Mouse (Mus musculus) layer of hippocampus, adult 9-11 months (tissue): Measurements from ENCODE around the gene Smg6.
A peak's percentile ranks its signal among the peaks of the same experiment; 100 is the strongest.

ENCODE experiments used
- DNase-seq: peaks from one replicate; pipeline ENCODE4 v3.0.0; 2022

The Smg6 gene

DNA sequence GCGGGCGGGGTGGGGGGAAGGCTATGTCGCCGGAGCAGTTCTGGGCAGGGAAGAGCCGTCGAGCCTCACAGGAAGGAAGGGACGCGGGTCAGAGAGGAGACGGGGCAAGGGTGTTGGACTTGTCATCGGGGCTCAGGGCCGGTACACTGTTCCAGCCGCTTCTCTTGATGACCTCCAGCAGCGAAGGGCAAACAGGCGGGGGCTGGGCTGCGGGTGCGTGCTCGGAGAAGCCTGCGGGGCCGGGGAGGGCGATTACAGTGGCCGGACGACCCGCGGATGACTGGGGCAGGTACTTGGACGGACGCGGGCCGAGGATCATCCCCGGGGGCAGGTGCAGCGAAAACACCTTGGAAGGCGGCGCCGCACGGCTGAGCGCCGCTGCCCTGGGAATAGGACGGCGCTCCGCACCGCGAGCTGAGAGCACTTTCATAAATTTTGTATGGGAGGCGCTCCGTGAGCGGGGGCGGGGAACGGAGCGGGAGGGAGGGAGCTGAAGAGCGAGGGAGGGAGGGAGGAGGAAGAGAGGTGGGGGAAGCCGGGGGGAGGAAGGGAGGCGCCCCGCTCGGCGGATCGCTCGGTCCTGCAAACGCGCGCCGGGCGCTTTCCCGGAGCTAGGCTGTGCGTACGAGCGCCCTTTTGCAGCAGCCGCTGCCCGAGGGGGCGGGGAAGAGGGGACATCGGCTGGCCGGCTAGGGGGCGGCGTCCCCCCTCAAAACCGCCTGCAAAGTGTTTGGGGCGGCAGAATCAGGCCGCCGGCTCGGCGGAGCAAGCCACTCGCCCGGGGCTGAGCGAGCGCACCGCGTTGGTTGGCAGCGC lies 267.8 kb downstream of the Smg6 start, which contains the start of gene Rtn4rl1:
Gene Rtn4rl1, plus strand, starts transcription at position 528 of the 816 bp plus-strand sequence.
- DNase-seq, result peak; percentile 78

DNA sequence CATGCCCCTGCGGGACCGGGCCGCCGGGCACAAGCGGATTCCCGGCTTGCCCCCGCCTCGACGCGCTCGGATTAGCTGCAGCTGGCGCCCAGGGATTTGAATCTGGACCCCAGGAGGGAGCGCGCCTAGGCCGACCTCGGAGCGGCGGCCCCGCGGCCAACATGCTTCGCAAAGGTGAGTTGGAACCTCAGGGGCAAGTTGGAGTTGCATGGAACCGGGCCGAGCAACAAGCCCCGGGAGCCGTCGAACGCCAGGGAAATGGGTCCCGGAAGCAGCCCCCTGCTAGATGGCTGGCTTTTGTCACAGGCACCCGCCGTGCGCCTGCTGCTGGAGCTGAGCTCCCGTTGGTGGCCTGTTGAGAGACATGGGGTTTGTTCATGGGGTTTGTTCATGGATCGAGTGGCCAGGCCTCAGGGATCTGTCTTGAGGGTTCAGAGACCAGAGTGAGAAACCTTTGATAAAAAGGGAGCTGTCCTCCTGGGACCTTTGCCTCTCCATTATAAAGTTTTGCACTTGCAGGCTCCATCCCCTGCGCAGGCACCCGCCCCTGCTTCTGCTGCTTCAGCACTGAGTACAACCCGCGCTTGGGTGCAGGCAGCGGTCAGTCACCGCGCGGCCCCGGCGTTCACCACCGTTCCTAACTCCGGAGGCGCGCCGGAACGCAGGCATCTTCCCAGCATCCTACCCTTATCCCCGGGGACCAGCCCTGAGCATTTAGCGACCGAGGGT lies 268.7 kb downstream of the Smg6 start:
- DNase-seq, result no peak

DNA sequence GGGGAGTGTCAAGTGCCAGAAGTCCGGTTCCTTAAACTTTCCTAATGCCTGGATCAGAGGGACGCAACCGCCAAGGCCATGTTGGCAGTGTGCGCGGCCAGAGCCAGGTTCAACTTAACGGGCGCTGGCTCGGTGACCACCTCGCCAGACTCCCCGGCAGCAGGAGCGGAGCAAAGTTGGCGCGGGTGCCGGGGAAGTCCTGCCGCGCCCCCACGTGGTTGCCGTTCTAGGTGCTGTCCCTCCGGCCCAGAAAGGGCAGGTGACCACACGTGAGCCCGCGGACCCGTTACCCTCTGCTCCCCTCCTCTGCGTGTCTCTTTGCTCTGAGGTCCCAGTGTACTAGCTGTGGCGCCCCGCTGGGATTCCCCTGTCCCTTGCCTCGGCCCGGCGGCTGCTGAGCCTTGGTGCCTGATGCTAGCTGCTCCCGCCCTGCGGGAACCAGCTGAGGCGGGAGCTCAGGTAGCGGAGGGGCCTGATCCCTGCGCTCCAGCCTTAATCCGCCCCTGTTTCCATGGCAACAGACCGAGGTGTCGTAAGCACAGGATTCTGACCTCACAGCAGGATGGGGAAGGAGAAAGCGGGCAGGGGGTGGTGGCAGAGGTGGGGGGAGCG lies 269.3 kb downstream of the Smg6 start:
- peak; percentile 69 for DNase-seq

DNA sequence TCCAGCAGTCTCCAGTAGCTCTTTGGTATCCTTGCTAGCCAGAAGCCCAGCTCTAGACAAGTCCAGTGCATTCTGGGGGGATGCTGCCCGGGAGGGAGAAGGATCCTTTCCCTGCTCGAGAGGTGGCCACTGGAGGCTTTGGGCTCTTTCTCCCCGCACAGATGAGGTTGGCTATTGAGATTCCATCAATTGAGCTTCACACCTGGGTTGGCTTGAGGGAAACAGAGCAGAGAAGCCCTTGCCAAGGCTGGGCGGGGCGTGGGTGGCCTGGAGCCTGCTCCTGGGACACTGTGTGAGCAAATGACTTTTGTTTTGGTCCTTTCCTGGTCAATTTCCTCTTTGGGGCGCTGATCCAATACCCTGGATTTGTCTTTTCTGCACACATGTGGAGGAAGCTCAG lies 270.5 kb downstream of the Smg6 start:
- DNase-seq, result no peak

DNA sequence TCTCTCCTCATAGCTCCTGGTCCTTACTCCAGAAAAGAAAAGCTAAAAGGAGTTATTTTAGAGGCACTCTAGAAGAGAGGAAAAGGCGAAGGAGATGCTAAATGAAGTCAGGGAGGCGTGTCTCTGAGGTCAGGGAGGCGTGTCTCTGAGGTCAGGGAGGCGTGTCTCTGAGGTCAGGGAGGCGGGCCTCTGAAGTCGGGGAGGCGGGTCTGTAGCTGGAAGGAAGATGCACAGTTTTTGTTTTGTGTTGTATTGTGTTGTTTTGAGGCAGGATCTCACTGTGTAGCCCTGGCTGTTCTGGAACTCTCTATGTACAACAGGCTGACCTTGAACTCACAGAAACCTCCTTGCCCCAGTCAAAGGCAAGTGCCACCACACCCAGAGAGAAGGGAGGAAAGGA lies 272.3 kb downstream of the Smg6 start:
- DNase-seq, result no peak

DNA sequence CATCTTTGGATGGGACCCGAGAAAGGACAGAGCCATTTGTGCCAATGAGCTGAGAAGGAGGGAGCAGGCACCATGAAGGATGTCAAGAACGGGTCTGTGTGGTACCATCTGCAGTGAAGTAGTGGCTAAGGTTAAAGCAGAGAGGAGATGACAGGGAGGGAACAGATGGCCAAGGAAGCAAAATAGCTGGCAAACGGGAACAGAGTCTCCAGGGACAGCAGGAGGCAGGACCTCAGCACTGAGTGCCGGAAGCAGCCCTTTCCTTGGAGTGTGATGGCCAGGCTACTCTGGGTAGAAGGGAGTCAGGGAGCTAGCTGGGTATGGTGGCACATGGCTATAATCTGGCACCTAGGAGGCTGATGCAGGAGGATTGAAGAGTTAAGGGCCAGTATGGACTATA lies 273.2 kb downstream of the Smg6 start:
- no peak for DNase-seq

DNA sequence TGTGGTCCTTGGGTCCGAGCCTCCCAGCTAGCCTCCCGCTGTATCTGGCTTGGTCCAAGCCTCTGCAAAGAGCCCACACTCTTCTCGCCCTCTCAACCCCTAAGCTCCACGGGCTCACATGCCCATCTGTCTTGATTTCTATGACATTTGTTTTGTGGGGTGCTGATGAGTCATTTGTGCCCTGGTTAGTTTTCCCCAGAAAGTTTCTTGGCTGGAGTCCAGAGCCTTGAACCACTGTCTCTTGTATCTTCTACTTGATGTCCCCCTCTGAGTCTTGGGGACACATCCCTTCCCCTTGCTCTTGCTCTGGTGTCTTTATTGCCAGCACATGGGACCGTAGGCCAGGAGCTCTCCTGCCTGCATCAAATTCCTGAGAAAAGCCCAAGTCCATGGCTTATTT lies 274.3 kb downstream of the Smg6 start:
- no peak for DNase-seq

DNA sequence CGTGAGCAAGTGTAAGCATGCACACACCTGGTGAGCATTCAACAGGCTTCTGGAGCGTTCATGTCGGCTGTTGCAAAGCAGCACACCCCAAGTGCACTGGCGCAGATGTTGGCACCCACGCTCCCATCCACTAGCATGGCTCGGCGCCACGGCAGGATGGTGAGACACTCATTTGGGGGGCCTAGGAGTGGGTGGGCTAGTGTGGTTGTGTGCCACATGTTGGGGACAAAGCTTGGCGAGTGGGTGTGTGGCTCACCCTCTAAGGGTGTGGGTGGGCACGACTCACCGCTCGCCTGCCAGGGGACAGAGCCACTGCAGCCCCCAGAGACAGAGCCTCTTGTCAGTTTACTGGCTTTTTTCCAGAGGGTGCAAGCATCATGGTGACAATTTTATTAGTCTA lies 275.3 kb downstream of the Smg6 start:
- peak; percentile 83 for DNase-seq

DNA sequence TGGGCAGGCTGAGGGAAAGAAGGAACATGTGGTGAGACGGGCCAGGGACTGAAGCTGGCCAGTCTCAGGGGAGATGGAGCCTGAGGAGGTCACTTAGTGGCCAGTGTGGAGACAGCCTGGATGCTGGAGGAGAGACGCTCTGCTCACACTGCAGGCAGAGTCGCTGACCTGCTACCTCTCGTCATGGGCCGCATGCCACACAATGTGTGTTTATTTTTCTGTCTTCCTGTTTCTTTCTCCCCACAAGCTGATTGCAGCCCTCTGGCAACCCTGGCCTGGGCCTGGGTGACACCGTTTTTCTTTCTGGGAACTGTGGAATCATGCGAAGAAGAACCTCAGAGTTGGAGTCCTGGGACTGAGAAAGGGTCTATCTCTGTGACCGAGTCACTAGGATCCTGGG lies 276.1 kb downstream of the Smg6 start:
- no peak for DNase-seq

DNA sequence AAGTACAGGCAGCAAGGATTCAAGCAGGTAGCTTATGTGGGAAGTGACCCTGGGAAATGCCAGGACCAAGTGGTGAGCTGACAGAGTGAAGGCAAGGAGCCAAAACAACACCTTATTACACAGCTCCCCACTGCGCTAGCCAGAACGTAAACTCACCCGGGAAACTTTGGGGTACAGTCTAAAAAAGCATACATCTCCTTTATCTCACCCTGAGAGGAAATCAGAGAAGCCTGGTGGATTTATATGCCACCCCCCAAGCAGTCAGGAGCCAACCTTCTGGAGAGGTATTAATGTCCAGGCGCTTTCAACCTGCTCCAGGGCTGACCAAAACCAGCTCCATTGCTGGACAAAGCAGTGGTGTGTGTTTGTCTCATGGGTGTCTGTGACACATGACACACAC lies 278.3 kb downstream of the Smg6 start:
- DNase-seq, result no peak

DNA sequence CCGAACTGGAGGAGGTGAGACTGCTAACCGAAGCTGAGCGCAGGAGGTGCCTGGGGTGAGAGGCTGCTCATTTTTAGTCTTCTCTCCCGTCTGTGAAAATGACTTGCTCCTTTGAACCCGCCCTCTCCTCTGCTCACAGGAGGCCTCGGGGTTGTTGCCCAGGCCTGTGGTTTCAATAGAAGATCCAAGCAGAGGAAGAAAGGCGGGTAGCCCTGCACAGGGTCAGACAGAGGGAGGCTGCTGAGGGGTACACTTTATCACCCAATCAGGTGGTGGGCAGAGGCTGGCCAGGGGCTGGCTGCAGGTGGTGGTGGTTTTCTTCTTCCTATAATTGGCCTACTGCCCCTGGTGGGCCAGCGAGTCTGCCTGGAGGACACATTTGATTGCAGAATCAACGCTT lies 278.8 kb downstream of the Smg6 start:
- no peak for DNase-seq

DNA sequence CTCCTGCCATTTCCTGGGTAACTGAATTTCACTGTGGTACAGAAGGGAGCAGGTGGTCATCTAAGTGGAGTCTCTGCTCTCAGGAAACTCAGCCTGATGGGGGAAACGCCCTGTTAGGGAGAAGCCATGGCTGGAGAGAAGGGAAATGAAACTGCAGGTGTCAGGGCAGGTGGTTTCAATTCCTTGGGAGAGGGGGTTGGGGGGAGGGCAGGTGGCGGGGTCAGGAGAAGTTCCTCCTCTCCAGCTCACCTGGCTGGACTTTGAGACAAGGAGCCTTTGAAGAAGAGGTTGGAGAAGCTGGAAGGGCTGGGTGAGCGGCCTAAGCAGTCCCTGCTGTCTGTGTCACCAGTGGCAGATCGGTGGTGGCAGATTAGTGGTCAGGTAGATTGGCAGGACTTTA lies 280.7 kb downstream of the Smg6 start:
- no peak for DNase-seq

DNA sequence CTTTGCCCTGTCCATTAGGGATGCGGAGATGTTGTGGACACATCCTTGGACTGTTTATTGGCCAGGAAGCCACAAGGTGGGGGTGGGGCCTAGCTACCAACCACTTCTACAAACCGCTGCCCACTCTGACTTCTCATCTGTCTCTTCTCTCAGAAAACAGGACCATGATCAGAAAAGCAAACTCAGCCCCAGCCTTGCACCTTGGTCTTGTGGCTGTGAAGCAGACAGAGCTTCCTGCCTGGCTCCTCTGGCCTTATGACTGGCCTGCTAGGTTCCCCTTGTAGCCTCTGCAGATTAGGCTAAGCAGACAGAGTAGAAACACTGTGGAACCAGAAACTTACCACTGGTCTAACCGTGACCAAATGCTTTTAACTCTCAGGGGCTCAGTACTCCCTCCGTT lies 283.7 kb downstream of the Smg6 start:
- DNase-seq, result peak; percentile 70

DNA sequence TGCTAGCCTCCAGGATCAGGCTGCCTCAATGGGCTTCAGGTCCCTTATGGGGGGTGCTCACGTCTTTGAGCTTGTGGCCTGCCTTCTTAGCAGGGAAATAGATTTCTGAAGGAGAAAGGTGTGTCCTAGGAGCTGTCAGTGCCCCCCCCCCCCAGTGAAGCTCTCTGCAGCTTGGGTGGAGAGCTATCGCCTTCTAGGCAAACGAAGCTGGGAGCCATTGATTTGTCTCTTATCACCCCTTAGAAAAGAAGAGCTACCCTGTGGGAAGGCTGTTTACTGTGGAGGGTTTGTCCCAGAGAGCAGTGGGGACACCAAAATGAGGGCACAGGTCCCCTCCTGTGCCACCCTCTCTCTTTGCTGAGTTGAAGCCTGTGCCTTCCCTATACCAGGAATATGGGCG lies 284.5 kb downstream of the Smg6 start:
- DNase-seq, result no peak

DNA sequence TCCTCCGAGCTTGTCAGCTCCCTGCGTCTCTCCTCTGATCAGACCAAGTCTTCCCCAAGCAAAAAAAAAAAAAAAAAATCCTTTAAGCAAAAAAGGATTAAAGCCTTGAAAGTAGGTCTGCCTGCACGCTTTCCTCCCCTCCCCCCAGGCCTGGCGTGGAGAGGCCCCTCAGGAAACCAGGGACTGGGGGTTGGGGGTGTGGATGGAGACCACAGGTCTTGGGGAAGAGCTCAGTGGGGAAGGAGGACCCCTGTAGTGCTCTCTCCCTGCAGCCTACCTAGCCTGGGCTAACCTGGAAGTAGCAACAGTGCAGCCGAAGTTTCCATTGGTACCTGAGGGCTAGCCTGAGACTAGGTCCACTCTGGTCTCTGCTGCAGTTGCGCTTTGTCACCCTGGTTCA lies 285.1 kb downstream of the Smg6 start:
- no peak for DNase-seq

DNA sequence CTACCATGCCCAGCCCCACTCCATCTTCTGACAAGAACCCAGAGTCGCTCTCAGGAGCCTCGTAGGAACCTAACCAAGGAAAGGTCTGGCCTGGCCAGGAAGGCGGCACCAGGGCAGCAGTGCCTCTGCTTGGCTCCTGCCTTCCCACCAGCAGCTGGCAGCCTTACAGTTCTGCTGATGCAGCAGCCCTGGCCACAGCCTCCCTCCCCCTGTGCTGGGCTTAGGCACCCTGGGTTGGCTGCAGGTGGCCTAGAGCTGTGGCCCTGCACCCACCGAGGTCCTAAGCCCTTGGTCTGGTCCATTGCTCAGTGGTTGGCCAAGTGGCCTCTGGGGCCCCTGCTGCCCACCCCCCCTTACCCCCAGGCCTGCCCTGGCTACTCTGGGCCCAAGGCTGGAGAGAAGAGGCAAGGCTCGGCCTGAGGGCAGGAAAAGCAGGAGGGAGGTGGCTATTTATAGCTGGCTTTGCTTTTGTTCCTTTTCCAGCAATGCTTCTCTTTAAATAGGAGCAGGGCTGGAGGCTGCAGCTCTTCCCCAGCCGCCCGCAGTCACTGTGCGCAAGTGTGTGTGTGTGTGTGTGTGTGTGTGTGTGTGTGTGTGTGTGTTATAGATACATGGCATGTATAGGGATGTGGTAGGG lies 286.5 kb downstream of the Smg6 start:
- peak; percentile 59 for DNase-seq

DNA sequence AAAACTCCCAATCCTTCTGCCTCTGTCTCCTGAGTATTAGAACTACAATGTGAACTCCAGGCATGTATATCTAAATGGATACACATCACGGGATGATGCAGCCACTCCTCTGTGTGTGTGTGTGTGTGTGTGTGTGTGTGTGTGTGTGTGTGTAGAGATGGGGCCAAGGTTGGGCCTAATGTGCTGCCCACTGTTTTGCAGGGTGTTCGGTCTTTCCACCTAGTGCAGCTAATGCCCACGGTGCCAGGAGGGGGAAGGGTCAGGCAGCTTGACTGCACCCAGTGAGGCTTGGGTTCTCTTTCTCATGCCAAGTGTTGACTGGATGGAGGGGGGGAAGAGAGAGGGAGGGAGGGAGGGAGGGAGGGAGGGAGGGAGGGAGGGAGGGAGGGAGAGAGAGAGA lies 287.3 kb downstream of the Smg6 start:
- no peak for DNase-seq

DNA sequence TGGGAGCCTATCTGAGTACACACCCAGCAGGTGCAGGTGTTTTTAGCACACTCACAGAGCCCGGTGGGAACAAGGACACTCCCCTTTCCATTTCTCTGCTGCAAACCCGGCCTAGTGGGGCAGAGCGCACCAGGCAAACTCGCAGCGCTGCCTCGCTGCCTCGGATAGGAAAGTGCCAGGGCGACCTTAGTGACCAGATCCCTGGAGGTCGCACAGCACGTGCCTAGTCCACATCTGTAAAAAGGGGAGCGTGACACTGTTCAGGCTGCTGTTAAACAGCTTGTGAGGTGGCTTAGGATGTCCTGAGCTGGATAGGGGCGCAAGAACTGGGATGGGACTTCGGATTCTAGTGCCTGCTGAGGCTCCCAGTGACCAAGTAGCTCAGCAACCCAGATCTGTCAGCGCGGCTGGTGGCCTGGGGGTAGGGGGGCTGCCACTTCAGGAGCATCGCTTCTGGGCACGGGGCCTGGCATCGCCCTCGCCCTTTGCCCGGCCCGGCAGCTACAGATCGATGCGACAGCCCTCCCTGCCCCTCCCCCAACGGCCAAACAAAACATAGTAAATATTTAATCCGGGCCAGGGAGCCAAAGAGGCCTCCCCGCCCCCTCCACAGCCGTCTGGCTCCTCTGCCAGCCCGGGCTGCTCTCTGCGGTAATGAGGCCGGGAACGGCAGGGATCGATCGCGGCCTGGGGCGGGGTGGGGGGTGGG lies 287.9 kb downstream of the Smg6 start:
- no peak for DNase-seq
